Mouse (Mus musculus) R1 (cell line): ENCODE results near the gene 1700125H20Rik.

ENCODE experiments used
- DNase-seq: peaks from one replicate; pipeline ENCODE4 v3.0.0-alpha.2; 2018; ENCODE audit warnings: low read depth, low spot score

Gene 1700125H20Rik

DNA sequence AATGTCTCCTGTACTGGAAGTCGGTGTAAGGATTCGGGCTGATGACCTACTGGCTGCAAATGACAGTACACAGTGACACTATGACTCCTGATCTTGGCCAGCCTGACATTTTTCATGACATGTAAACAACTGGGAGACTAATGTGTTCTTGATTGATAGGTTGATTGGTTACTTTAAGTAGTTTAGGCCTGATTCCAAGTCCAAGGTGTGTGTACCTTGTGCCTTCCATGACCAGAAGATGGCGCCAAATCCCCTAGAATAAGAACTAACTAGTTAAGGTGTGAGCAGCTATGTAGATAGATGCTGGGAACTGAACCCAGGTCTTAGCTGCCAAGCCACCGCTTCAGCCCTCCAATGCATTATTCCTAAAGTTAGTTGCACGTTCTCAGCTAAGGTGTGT lies 13.9 kb downstream of the 1700125H20Rik start:
- peak; percentile 91 for DNase-seq

DNA sequence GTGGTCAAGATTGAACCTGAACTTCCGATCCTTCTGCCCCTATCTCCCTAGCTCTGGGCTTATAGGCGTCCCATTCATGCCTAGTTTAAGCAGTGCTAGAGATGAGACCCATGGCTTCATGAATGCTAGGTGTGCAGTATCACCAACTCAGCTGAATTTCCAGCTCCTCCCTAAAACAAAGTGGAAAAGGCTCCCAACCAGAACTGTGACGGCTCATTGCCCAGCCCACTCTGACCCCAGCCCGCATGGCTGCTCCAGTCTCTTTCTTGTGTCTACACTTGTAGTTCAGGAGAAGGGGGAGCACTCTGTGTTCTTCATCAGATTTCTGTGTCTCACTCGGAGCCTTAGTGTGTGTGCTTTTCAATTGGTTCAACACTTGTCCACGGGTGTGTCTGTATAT lies 14.6 kb downstream of the 1700125H20Rik start:
- DNase-seq = no peak

DNA sequence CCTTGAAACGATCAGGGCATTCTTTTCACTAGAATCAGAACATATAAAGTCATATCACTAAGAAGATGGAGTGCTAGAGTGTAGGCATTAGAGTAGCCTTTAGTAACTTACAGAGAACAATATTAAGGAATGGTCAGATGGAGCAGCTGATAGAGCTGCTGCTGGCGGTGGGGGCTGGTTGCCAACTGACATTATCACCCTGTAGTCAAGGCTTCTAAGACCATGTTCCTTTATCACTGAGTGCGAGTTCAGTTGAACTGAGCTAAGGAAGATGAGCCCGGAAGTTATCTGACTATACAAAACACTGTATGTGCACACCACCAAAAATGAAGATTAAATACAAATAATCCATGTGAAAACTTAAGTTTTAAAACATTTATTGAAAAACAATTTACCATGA lies 18.9 kb downstream of the 1700125H20Rik start:
- DNase-seq = no peak

DNA sequence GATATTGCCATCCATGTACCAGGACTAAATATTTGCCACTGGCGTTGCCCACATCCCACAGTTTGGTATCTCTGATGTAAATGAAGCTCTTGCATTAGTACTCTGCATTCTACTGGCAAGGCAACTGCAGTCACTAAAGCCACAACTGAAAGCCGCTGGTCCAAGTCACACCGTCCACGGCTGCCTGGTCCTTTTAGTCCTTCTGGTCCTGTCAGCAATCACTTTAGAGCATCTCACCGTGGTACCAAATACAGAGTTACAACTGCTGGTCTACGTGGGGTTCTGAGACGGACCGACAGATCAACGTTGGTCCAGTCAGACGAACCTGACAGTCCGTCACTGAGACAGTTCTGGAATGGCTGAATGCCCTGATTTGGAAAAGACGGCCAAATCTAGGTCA lies 20.5 kb downstream of the 1700125H20Rik start:
- DNase-seq = no peak

DNA sequence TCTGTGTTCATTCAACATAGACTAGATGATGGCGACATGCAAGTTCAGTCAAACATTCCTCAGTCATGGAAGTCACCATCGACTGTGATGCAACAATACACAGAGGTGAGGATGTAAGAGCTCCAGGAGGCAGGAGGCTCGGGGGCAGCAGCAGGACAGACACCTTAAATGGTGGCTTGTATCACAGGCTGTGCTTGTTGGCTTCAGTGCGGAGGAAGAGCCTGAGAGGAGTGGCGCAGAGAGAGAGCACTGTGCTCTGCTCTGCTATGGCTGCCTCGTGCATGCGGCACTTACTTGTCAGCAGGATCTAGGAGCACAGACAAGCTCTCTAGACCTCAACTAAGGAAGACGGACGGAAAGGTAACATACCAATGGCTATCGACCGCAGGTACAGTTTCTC lies 24.0 kb downstream of the 1700125H20Rik start:
- DNase-seq = no peak

DNA sequence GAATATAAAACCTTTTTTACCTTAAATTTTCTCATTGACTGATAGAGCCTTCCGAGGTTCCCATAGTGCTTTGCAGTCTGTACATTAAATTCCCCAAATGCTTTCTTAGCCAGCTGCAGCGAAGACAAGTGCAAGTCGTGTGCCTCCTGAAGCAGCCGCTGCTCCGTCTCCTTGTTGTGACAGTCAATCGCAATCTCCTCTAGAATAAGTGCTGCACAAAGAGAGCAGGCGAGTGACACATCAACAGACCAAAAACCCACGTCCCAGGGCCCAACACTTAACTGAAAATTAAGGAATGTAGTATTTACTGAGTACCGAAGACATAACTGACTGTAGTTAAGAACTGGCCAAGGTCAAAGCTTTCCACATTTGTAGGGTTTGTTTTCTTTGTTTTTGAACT lies 25.8 kb downstream of the 1700125H20Rik start:
- DNase-seq = no peak

DNA sequence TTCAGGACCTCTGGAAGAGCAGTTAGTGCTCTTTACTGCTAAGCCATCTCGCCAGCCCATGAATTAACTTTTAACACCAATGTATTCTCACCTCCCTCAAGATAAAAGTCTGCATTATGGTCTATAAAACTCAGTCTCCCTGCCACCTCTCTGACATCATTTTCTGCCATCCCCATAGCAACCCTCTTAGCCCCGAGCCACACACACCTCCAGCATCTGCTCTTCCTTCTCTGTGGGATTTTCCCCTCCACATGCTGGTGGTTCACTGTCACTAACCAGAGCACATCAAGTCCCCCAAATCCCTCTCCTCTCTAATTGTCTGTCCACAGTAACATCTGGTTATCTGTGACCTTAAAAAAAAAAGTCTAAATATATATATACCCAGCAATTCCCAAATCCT lies 28.7 kb downstream of the 1700125H20Rik start:
- DNase-seq = no peak

DNA sequence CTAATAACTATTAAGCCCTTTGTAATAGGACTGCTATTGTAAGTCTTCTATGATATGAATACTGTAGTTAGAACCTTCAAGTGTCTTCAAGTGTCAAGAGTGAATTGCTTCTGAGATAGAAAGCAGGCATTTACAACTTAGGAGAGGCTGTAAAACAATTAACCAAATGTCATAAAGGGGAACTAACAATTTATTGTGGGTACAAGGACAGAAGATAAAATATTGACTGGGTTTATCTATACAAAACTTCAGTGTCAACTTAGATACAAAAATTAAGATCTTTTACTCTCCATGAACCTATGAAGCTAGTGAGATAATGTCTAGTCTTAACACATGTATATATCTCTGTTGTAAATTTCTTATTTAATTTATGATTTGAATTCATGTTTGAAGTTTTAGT lies 36.0 kb downstream of the 1700125H20Rik start:
- DNase-seq = no peak

DNA sequence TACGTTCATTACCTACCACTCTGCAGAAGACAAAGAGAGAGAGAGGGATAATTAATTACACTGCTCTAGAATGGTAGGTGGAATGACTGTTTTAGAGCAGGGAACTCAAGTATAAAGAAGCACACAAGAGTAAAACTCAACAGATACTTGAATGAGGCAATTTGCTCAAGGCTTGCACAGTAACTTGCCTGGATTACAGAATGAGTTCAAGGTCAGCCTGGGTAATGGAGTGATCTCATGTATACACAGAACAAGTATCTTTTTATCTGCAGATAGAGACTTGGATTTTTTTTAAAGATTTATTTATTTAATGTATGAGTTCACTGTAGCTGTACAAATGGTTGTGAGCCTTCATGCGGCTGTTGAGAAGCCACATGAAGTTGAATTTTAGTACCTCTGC lies 40.9 kb downstream of the 1700125H20Rik start:
- DNase-seq = no peak

DNA sequence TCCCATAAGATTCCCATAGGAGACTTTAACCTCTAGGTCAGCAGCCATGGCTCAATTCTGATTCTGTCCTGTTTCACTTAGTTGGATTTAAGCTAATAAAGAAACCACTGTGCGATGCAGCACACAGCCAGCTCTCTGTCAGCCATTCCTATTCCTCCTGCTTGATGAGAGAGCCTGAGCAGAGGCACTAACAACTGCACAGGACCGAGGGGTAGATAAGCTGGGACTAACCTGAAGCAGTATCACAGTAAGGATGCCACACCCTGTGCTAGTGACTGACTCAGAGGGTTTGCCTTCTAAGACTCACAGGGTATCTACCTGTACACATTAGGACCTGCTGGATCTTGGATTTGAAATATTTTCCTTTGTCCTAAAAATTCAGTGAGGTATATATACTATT lies 43.0 kb downstream of the 1700125H20Rik start:
- no peak for DNase-seq

DNA sequence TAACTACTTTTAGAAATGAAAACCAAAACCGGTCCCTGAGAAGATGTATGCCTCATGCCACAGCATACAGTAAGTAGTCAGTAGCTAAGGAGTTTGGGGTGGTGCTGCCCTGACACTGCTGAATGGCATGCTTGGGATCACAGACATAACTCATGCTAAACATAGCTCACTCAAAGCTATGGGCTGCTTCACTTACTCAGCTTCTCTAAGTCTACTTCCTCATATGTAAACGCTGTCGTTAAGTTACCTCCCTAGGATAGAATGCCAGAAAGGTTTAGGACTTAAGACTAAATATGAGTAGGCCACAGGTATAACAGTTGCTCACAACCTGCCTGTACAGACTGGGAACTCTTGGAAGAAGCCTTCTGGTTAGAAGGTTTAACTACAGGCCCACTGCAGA lies 44.5 kb downstream of the 1700125H20Rik start:
- no peak for DNase-seq

DNA sequence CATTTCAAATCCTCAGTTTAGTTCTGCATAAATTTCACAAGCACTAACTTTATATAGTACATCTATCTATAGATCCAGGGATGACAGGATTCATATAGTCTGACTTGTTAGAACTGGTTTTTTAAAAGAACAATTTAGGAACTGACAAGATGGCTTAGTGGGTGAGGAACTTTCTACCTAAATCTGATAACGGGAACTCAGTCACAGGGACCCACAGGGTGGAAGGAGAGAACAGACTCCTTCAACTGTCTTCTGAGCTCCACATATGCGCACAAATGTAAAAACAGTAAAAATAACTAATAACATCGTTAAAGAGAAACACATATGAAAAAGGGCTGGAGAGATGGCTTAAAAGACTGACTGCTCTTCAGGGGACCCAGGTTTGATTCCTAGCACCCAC lies 48.8 kb downstream of the 1700125H20Rik start:
- DNase-seq = no peak

DNA sequence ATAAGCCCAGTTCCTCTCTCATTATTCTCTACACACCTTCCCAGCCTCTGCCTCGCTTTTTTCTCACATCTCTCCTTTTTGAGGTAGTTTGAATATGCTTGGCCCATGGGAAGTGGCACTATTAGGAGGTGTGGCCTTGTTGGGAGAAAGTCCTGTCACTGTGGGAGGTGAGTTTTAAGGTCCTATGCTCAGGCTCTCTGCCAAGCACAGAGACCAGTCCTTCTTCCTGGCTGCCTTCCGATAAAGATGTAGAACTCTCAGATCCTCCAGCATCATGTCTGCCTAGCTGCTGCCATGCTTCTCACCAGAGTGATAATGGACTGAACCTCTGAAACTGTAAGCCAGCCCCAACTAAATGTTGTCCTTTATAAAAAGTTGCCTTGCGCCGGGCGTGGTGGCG lies 52.4 kb downstream of the 1700125H20Rik start:
- DNase-seq = no peak

DNA sequence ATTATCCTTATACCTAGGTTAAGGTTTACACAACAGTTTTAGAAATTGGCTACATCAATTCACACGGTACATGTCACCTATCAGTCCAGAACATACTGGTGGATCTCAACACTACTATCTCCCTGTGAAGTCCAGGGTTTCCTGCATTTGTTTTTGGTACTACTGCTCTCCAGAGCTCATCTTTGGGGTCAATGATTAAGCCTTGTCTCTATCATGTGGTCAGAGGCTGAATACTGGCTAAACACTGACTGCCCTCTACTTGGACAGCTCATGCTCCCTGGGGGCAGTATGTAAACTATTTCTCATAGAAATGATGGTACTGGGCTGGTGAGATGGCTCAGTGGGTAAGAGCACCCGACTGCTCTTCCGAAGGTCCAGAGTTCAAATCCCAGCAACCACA lies 53.0 kb downstream of the 1700125H20Rik start:
- no peak for DNase-seq
